Mouse (Mus musculus) kidney, postnatal 25 days (tissue): ENCODE measurements at regions not wholly inside any gene's neighbourhood (a gene's known extent, or its start where the extent isn't known, plus 50 kb on each side); places are given as distances from the start of the nearest gene placed in this dataset.

Source experiments
- DNase-seq, 2 experiments: peaks; one replicate each; pipeline ENCODE4 v3.0.0; 2021; ENCODE audit warnings: mixed read lengths in 2 of 2

DNA sequence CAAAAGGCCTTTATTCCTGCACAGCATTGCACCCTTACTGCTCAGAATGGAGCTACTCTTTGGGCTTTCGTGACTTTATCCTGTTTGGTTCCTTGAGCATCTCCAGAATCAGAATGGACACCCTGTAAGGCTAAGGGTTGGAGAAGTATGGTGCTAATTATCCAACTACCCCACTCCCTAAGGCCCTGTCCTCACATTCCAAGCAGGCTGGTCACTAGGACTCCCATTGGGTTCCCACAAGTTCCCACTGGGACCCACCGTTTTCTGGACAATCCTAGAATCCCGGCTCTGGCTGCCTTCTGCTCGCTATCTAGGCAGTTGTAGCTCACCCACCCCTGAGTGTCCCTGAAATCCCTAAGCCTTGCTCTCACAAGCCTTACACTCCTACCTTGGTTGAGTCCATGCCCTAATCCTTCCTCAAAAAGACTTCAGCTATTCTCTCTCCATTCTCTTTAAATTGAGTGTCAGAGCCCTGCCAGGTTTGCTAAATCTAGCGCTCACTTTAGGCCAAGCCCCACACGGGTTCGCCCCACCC lies 146.1 kb downstream of the Efcab1 start:
- no peak for DNase-seq

DNA sequence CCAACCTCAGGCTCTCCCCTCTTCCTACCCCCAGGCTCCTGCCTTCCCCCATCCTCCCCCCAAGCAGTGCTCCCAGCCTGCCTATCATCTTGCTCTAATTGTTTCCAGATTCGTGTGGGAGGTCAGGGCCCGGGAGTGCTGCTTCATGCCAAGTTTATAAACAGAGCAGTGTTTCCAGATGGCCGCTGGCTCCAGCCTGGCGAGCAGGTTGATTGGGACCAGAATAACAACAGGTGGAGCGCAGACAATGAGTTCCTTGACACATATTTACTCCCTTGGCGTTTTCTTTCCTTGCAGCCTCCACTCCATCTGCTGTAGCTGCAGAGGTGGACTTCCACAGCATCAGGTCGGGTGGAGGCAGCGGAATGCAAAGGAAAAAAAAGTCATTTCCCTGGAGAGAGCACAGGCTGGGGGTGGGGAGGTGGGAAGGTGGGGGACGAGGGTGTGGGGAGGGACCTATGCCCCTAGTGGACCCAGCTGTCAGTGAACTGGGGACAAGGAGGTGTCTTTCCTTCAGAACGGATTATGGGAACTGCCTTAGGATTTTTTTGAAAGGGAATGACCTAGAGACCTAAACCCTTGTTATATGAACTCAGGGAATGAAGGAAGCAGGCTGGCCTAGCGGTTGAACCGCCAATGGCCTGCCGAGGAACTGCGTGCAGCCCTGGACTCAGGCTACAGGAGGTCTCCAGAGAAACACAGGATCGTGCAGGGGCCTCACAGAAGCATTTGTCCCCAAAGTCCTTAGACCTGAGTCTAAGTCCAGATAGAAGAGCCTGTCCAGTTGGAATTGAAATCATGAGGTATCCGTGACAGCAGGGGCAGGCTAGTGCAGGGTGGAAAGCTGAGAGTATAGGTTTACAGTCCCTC lies 146.8 kb downstream of the Efcab1 start:
- peak; percentile 24 to 59 for DNase-seq

DNA sequence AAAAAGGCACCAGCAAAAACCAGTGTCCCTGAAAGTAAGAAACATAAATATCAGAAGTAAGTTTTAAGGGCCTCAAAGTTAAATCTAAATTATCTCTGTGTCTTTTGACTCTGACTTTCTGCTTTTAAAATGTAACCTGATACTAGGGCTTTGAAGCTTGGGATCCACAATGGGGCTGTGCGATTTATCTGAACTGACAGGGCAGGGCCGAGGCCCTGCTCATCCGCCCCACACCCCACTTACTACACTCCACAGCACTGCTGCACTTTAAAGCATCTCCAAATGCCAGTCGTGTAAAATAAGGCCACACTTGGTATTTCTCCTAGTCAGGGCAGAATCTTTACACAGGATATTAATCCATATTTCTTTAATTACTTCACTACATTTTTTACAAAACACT lies 147.4 kb downstream of the Efcab1 start:
- DNase-seq: no peak

DNA sequence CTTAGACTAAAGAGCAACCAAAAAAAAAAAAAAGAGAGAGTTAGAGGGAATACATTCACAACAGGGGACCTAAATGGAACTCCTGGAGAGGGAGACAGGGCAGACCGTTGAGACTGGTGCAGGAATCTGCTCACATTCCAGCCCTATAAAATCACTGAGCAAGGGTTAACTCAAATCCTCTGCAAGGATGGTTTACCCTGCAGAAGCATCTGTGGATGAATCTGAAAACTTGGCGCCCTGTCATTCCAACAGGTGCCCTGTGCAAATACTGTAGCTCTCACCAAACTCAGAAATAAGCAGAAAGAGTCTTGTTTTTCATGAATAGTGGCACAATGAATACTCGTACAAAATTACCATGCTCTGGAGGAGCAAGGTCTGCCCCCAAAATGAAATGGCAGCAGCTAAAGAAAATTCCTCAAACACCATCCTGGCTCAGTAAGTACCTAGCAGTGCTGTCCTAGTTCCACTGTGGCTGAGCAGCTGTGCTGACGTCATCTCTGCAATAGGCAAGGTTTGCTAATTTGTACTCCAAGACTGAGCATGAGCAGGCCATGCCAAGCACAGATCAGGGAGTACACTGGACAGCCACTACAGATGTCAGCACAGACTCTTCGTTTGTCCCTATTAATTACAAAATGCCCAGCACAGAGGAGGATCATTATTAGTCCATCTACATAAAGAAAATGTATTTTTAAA lies 148.0 kb downstream of the Efcab1 start:
- DNase-seq: peak in 1 of 2 experiments; percentile 25

DNA sequence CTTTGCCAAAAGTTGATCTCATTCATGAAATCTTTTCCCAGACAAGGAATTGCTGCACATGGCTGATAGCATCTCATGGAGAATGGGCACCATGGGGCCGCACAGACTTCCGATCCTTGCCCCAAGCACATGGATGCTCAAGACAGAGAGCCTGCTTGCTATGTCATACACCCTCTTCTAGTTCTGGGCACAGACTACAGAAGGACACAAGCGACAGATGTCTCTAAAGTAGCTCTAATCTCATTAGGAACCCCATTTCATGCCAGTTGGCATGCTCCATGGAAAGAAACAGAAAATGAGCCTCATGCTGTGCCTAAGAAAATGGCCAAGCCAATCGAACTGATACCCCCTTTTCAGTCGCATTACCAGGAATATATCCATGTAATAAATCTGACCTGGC lies 149.3 kb downstream of the Efcab1 start:
- no peak for DNase-seq

DNA sequence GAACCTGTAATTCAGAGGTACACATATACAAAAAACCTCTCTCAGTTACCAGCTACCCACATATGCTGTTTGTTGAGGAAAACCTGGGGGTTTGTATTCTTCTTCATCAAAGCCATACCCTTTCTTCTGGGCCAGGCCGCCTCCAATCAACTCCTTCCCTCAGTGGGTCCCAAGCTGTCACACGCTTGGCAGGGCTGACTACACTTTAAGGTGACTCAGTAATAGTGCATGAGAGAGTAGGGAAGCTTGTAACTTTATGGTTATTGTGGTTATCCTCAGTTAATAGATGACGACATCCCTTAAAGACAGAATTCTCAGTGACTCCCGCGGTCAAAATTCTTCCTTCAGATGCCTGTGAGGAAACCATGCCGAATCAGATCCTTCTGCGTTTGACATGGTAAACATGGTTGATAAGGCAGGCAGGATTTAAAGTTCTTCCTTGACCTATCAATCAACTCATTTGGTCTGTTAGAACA lies 164.1 kb downstream of the Efcab1 start:
- no peak for DNase-seq

DNA sequence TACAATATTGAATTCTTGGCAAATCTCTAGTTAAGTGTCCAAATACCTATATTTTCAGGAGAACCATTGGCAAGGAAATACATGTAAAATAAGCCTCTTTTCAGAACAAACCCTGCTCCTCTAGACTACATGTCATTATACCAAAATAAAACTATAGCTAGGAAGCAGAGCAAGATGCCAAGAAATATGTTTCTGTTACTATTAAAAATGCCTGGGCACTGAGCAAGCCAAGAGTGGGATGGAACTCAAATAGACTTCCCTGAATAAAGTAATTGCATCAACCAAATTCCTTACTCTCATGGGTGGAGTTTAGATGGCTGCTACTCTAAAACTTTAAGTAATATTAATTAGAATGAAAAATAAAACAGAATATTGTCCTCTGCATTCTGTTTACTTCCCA lies 168.0 kb downstream of the Efcab1 start:
- no peak for DNase-seq

DNA sequence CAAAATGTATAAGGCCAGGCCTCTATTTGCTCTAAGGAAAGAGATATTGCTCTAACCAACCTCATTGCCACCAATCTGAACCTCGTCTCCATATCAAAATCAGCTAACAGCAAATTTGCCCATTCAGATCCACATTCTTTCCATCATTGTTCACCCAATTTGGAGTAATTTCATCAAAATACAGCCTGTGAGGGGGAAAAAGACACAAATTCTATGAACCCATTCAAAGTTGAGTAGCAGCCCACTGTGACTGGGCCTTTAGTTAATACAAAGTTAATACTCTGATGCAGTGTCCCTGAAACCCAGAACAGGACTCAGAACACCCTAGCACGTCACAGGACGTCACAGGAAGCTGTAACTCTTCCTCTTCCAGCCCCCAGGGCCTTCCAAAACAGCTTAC lies 177.3 kb downstream of the Efcab1 start:
- no peak for DNase-seq

DNA sequence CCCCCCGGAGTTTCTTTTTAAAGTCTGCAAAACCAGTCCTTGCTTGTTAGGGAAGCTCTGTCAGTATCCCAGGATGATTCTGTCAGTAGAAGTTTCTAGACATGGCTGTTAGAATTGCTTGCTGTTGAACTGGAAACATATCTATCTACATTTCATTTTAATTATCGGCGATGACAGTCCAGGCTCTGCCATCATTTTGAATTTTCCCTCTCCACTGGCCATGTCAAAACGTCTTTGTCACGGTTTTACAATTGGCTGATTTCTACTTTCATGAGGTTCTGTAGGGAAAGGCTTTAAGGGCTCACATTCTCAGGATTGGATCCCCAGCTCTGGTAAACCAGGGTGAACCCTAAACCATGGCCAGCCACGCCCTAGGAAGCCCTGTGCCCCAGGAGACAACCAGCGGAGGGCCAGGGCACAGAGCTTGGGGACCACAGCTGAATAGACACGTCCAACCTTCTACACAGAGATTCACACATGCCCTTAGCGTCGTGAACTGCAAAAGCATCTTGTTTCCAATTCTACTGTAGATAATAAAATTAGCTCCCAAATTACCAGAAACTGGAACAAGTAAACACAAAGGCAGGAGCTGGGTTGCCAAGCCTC lies 177.8 kb downstream of the Efcab1 start:
- no peak for DNase-seq

DNA sequence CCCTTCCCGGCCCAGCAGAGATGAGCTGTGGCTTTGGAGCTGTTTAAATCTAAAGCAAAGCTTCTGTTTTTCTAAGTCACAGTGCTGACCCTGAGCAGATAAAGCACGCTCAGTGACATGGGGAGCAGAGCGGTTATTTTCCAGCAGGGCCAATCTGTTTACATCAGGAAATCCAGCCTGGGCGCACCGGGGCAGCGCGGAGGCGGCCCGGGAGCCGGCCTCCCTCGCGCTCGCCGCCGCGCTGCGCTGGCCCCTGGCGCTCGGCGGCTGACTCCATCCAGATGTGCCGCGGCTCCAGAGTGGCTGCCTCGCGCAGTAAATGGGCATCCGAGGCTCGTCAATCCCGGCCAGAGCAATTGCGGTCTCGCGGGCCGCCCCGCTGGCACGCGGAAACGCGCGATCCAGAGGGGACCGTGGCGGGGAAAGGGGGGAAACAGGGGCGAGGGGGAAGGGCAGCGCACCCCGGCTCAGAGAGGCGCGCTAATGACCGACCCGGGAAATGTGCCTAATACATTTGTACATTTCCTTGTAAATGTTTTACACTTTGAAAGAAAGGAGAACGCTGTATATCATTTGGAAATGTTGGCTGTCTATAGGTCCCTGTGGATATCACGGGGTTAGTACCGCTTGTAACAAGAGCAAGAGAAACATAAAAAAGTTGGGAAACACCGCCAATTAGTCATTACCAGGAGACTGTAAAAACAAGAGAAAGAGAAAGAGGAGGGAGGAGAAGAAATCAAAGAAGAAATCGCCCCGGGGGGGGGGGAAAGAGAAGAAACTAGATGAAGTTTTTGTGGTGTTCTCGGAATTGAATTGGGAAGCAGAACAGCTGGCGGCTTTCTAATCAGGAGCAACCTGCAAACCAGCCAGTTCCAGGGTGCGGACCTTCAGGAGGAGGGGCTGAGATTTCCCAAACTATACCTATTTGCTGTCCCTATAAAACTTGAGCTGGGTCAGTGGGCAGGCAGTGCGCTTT lies 178.6 kb downstream of the Efcab1 start:
- DNase-seq: peak; percentile 44 to 74

DNA sequence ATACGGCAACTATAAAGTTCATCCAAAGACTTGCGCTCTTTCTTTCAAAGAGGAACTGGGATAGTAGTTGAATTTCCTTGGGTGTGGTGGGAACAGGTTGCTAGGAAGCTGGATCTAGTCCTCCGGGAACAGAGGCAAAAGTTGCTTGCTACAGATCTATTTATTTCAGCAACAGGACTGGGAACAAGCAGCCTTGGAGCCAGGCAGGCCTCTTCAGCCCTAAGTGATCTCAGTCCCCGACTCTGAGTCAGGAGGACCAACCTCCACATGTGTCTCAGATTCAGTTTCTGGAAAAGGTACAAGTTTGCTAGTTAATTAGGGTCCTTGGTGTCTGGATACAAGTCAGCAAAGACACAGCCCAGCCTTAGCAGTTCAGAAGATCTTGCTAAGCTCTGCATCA lies 180.2 kb downstream of the Efcab1 start:
- no peak for DNase-seq

DNA sequence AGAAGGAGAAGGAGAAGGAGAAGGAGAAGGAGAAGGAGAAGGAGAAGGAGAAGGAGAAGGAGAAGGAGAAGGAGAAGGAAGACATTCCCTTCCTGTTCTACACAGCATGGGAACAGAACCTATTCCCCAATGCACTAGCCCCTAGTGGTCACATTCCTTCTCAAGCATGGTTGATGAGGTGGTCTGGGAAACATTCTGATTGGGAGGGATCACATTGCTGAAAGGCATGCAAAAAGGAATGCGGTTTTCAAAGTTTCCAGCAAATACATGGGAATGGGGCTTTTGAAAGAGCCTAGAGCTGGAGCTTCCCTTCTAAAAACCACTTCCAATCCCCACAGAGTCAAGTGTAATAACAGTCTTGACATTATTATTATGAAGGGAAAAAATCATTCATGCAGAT lies 197.5 kb downstream of the Efcab1 start:
- no peak for DNase-seq

DNA sequence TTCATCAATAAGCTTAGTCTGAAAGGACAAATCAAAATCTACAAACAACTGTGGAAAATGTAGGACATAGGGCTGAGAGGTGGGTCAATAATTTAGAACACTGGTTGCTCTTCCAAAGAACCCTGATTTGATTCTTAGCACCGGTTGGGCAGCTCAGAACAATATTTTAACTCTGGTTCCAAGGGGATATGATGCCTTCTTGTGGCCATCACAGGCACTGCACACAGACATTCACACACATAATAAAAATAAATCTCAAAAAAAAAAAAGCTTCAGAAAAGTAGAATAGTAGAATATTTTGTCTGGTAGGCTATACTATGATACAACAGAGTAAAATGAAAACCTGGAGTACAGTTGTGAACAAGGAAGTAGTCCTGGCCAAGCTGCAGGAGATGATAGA lies 200.8 kb downstream of the Efcab1 start:
- no peak for DNase-seq

DNA sequence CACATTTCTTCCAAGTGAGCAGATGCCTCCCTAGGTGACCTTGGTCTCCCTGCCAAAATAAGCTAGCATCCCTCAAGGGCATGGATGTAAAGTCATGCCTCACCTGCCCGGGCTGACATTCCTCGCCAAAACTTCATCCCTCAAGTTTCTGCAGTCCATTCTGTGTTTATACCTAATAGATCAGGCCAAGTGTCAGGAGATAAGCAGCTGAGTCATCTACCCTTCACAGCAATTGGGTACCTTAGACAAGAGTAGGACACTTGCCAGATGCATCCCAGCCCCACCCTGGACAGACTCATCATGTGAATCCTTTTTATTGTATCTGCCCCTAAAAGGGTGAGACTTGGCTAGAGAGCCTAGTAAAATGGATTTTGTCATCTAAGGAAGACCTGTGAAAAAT lies 204.1 kb upstream of the Gm21897 start:
- no peak for DNase-seq

DNA sequence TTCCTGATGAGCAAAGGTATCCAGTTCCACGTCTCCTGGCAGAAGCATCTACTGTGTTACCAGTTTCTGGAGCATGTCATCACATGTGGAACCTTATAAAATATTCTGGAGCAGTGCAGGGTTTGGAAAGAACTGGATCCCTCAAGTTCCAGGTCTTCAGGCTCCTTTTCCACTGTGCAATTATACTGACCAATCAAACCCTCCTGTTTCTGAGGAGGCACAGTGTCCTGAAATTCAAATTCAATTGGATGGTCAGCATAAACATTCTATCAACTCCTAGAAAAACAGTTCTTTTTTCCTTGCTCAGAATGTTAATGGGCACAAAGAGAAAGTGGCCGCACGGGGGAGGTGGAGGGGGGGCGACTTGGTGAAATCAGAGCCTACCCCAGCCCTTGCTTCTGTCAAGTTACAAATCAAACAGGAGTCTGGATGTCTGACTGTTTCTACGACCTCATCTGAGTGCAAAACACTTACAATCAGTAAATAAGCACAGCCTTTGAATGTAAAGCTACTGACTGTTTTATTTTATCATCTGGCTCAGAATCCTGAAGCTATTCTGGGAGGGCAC lies 203.2 kb upstream of the Gm21897 start:
- no peak for DNase-seq

DNA sequence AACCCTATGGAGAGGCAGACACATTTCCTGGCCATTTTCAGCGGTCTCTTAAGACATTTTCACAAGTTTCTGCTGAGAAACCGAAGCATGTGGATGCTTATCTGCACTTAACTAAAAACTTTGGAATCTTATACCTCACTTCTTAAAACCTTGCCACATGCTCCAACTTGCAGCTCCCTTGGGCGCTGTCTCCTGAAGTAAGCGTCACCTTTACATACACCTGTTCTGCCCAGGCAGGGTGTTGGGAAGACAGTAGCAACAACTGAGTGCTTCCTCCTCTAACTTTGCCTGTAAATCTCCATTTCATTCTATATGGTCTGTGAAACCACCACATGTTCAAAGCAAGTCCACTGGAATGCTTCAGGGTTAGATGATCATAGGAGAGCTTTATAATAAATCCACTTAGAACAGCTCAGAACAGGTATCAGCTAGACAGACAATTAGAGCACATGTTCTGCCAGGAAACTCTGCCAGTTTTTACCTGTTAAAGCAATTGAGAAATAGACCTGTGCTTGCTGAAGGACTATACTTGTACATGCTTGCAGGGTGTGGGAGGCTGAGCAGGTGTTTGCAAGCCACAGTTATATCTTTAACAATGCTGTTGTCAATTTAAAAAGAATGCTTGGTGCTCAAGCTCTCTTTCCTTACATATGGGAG lies 202.6 kb upstream of the Gm21897 start:
- DNase-seq: no peak

DNA sequence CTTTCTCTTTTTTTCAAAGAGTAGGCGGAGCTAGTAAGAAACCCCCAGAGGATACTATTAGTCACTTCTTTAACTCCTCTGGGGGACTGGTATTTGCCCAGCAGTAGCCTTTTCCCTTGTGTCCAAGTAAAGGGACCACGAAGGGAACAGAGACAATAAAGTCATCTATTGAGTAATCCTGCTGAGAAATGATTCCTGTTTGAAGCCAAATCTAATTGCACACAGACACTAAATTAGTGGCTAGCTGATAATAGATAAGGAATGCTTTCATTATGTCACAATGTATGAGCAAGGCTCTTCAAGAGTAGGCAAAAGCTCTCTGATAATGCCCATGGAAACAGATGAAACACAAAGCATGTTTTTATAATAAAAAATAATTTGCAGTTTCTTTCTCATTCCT lies 201.9 kb upstream of the Gm21897 start:
- no peak for DNase-seq

DNA sequence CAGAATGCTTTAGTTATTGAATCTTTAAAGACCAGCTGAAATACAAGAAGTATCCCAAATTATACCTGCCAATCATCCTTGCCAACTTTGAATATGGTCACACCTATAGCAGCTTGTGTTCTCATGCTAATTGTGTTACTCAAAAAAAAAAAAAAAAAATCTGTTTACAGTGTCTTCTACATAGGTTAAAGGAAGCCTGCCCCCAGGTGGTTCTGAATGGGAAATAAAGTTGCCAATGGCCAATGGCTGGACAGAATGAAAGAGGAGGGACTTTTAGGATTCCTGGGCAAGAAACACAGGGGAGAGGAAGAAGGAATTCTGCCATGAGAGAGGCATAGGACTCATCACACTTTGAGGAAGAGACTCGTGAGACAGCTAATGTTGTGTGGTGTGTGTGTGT lies 197.5 kb upstream of the Gm21897 start:
- DNase-seq: peak; percentile 36 to 60

DNA sequence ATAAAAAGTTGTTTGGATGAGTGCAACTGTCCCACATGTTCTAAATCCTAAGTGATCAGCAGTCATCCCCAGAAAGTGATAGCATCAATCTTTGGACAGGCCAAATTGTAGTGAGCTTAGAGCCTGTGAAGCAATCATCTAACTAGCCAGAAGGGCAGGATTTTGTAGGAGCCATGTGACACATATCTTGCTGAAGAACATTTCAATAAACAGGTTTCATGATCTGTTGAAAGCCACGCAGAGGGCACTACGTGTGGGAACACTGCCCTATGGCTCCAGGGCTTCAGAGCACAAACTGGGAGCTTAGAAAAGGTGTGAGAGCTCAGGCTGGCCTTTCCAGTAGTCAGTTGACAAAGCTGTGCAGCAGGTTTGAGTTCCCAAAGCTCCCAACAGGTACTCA lies 188.3 kb upstream of the Gm21897 start:
- DNase-seq: no peak

DNA sequence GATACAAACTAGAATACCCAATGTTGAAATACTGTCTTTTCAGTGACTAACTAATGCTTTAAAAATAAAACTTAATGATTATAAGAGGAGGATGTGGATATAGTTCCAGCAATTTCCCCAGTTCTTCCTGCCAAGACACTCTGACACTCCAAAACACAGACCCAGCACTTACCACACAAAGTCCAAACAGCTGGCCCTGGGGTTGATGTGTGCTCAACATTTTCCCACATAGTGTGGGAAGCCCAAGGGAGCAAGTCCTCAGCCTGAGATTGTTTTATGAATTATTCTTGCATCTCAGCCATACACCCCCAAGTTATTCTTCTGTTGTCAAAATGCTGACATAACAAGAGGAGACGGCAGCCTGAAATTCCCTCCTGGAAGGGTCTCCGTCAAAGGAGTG lies 187.5 kb upstream of the Gm21897 start:
- DNase-seq: no peak

DNA sequence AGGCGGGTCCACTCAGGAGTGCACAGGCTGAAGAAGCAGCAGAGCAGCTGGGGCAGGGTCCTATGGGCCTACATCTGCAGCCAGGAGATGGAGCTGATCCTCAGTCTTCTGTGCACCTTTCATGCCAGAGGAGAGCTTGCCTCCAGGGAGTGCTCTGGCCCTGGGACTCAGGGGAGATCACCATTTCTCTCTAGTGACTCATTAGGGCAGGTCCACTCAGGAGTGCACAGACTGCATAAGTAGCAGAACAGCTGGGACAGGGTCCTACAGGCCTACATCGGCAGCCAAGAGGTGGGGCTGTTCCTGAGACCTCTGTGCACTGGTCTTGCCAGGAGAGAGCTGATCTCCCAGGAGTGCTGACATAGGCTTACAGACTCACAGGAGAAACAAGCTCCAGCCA lies 159.4 kb upstream of the Gm21897 start:
- DNase-seq: no peak
